Mouse (Mus musculus): ENCODE data around the gene Denr.

DNA sequence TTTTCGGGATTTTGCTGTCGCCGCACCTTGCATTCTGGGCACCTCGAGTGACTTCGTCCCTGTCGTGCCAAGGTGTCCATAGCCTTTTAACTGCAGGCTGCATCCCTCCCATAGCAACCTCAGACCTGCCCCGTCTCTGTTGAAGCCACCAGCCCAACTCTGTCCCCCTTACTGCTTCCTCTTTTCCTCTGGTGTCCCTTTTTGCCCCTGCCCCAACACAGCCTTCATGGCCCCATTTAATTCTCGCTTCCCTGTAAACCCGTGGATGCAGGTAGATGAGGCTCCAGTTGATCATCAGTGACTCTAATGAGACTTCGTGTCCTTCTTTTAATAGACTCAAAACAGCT is 629 bp downstream of the Denr start:
- TF ChIP-seq CTCF (IDR thresholded peaks at IDR 0.05; ENCODE audit: borderline replicate concordance, control insufficient read depth, extremely low read depth, insufficient read depth, low read length, poor library complexity) (no peak), POLR2A (IDR thresholded peaks at IDR 0.05; ENCODE audit: control insufficient read depth, extremely low read depth, insufficient read depth, low read length, poor library complexity) (no peak)

Measured in thymus, adult 2 months (tissue).